ENCODE assay signal across 37 mouse cellular contexts in genomic region chr11:61692996-61693395, GRCm38 (mm10). TPM values are rescaled to one million over a fixed set of nuclear protein-coding genes. Genes with fewer than 3 reads are reported as not detected.
DNase-seq lines count a peak whose midpoint lies in the region; ATAC-seq and TF ChIP-seq lines count a peak whose summit lies in the region.
"Had no signal": no experiment of that assay in that cellular context is flagged by ENCODE, and none has a peak within 500 bp of the region (broad histone marks: within the 10 kb centered on the region; RNA-seq: fewer than 3 reads in every experiment).

No protein-coding gene starts in this region.

- H3K27ac ChIP-seq in hindbrain, postnatal 0 days = no peak overlapping the region
- H3K27ac ChIP-seq in hindbrain, embryonic 13.5 days = no peak overlapping the region
- H3K27ac ChIP-seq: embryonic facial prominence, embryonic 12.5 days; gastrocnemius, adult 2 months; heart, embryonic 13.5 days; hindbrain, embryonic 10.5 days; intestine, embryonic 15.5 days; left cerebral cortex, adult 2 months; liver, embryonic 13.5 days; macrophage; midbrain, embryonic 13.5 days; stomach, embryonic 15.5 days had no signal

- no peaks in the 10 kb centered on the region for H3K9me3 ChIP-seq in hindbrain, postnatal 0 days (ENCODE audit: low read length)
- H3K9me3 ChIP-seq in hindbrain, embryonic 13.5 days = no peaks in the 10 kb centered on the region
- H3K9me3 ChIP-seq: embryonic facial prominence, embryonic 12.5 days; heart, embryonic 13.5 days; hindbrain, embryonic 10.5 days; intestine, embryonic 15.5 days; liver, embryonic 13.5 days; midbrain, embryonic 13.5 days; stomach, embryonic 15.5 days had no signal

- peak; percentile 8 for DNase-seq in hindbrain, postnatal 0 days (ENCODE audit: low spot score)
- peak; percentile 75 for DNase-seq in cerebellum, adult 11 months
- DNase-seq in cerebellum, adult 9-10 months = peak; percentile 82
- peak; percentile 70 to 72 for DNase-seq in cerebellum, postnatal 36 days
- DNase-seq in liver = no peak
- DNase-seq: adrenal gland, adult 8-10 months; embryo, embryonic 11 days; gastrocnemius, adult 2 months; gastrocnemius, postnatal 36 days; heart, postnatal 14 days; kidney, postnatal 14 days; layer of hippocampus, adult 9-11 months; liver, embryonic 13.5 days; lung, adult 18-20 months; retina, postnatal 1 day; right cerebral cortex, postnatal 14 days had no signal

- H3K9ac ChIP-seq in hindbrain, postnatal 0 days (replicated peaks; ENCODE audit: low read length) = no peak overlapping the region
- no peak overlapping the region for H3K9ac ChIP-seq in hindbrain, embryonic 13.5 days
- H3K9ac ChIP-seq: embryonic facial prominence, embryonic 12.5 days; heart, embryonic 13.5 days; intestine, embryonic 15.5 days; liver, embryonic 13.5 days; midbrain, embryonic 13.5 days; stomach, embryonic 15.5 days had no signal

- 71% methylated on average over 5 of the region's 5 CpGs for WGBS in hindbrain, postnatal 0 days
- 93% methylated on average over 5 of the region's 5 CpGs for whole genome bisulfite sequencing in hindbrain, embryonic 13.5 days

- H3K4me3 ChIP-seq in hindbrain, postnatal 0 days (ENCODE audit: low read length) = no peak overlapping the region
- H3K4me3 ChIP-seq in hindbrain, embryonic 13.5 days = no peak overlapping the region
- H3K4me3 ChIP-seq: embryonic facial prominence, embryonic 12.5 days; gastrocnemius, adult 2 months; heart, embryonic 13.5 days; hindbrain, embryonic 10.5 days; intestine, embryonic 15.5 days; left cerebral cortex, adult 2 months; liver, embryonic 13.5 days; midbrain, embryonic 13.5 days; stomach, embryonic 15.5 days had no signal

- TF ChIP-seq CTCF in hindbrain, postnatal 0 days (IDR thresholded peaks at IDR 0.05; ENCODE audit: low read depth) = no peak

- H3K27me3 ChIP-seq in hindbrain, postnatal 0 days (ENCODE audit: insufficient read depth, low read length) = no peaks in the 10 kb centered on the region
- H3K27me3 ChIP-seq in hindbrain, embryonic 13.5 days = 0 out of 2 replicates have a peak, but pooled peaks cover 8% of the 10 kb centered on the region
- H3K27me3 ChIP-seq: CH12.LX; embryonic facial prominence, embryonic 12.5 days; heart, embryonic 13.5 days; intestine, embryonic 15.5 days; midbrain, embryonic 13.5 days; stomach, embryonic 15.5 days had no signal

- no peaks in the 10 kb centered on the region for H3K4me1 ChIP-seq in hindbrain, postnatal 0 days (ENCODE audit: insufficient read depth, low read length)
- H3K4me1 ChIP-seq in hindbrain, embryonic 13.5 days (replicated peaks) = no peaks in the 10 kb centered on the region
- H3K4me1 ChIP-seq: embryonic facial prominence, embryonic 12.5 days; hindbrain, embryonic 10.5 days; intestine, embryonic 15.5 days; midbrain, embryonic 13.5 days; stomach, embryonic 15.5 days had no signal

- ATAC-seq in hindbrain, postnatal 0 days = 0 out of 2 replicates have a peak, but pooled peaks have one; percentile 38
- no peak for ATAC-seq in hindbrain, embryonic 13.5 days (ENCODE audit: low FRiP score)
- ATAC-seq in granulocyte monocyte progenitor cell, adult 5-6 weeks (replicated peaks; ENCODE audit: poor library complexity, severe bottlenecking) = no peak
- ATAC-seq: activated CD4-positive, CD25-positive, alpha-beta regulatory T cell, adult 4 months; forebrain, embryonic 16.5 days; hindbrain, embryonic 16.5 days; intestine, embryonic 15.5 days; lung, postnatal 0 days; midbrain, embryonic 13.5 days had no signal

- no peak overlapping the region for H3K4me2 ChIP-seq in hindbrain, postnatal 0 days (ENCODE audit: low read depth, low read length)
- H3K4me2 ChIP-seq in hindbrain, embryonic 13.5 days = no peak overlapping the region
- H3K4me2 ChIP-seq: embryonic facial prominence, embryonic 12.5 days; heart, embryonic 13.5 days; intestine, embryonic 15.5 days; liver, embryonic 13.5 days; midbrain, embryonic 13.5 days; stomach, embryonic 15.5 days had no signal

- H3K36me3 ChIP-seq in hindbrain, postnatal 0 days (ENCODE audit: insufficient read depth, low read length) = no peaks in the 10 kb centered on the region
- no peaks in the 10 kb centered on the region for H3K36me3 ChIP-seq in hindbrain, embryonic 13.5 days
- H3K36me3 ChIP-seq: embryonic facial prominence, embryonic 12.5 days; heart, embryonic 13.5 days; hindbrain, embryonic 10.5 days; intestine, embryonic 15.5 days; midbrain, embryonic 13.5 days; stomach, embryonic 15.5 days had no signal

RNA-seq across cellular contexts. Expression of gene Fam83g, which starts 9.1 kb away (rescaled TPM):
- total RNA-seq in hindbrain, postnatal 0 days (2014; rRNA removed) = 0.11 and 0.21 TPM in 2 replicates
- 0.10 TPM in 2 replicates for polyA plus RNA-seq in hindbrain, postnatal 0 days (2015; fragmentation: Nextera tagmentation; extraction: Ambion mirVana)
- 0.13 and 0.19 TPM in 2 replicates for polyA plus RNA-seq in hindbrain, embryonic 13.5 days (2015; fragmentation: Nextera tagmentation; extraction: Ambion mirVana)
- total RNA-seq in granulocyte monocyte progenitor cell, adult 5-6 weeks (2014; fragmentation: Nextera tagmentation) = not detected in 2 replicates
- not detected in 2 replicates for total RNA-seq in granulocyte monocyte progenitor cell, adult 5-6 weeks (2017)
- total RNA-seq: left cerebral cortex, postnatal 25 days; megakaryocyte-erythroid progenitor cell, adult 5-6 weeks had no signal
- polyA plus RNA-seq: C2C12, macrophage had no signal

RNA-seq across cellular contexts. Expression of gene Slc5a10, which starts 27.6 kb away (rescaled TPM):
- 0.21 TPM in 1 of 2 replicates, not detected in the other for total RNA-seq in hindbrain, postnatal 0 days (2014; rRNA removed)
- polyA plus RNA-seq in hindbrain, postnatal 0 days (2015; fragmentation: Nextera tagmentation; extraction: Ambion mirVana) = 0.19 and 0.20 TPM in 2 replicates
- polyA plus RNA-seq in hindbrain, embryonic 13.5 days (2015; fragmentation: Nextera tagmentation; extraction: Ambion mirVana) = not detected in 2 replicates
- not detected in 2 replicates for total RNA-seq in granulocyte monocyte progenitor cell, adult 5-6 weeks (2014; fragmentation: Nextera tagmentation)
- not detected in 2 replicates for total RNA-seq in granulocyte monocyte progenitor cell, adult 5-6 weeks (2017)
- total RNA-seq: gastrocnemius, adult 2 months; gastrocnemius, postnatal 36 days; heart, adult 8-10 months; heart, postnatal 14 days; left cerebral cortex, adult 2 months; megakaryocyte-erythroid progenitor cell, adult 5-6 weeks had no signal
- polyA plus RNA-seq: activated CD4-positive, CD25-positive, alpha-beta regulatory T cell, adult 4 months; C2C12; forebrain, embryonic 16.5 days; hindbrain, embryonic 10.5 days; hindbrain, embryonic 16.5 days; liver, embryonic 13.5 days; macrophage; neural tube, embryonic 14.5 days; small intestine, adult 2 months; stomach, embryonic 15.5 days had no signal

RNA-seq across cellular contexts. Expression of gene Grap, which starts 39.9 kb away (rescaled TPM):
- 7.4 and 11.9 TPM in 2 replicates for total RNA-seq in hindbrain, postnatal 0 days (2014; rRNA removed)
- 7.7 and 8.1 TPM in 2 replicates for polyA plus RNA-seq in hindbrain, postnatal 0 days (2015; fragmentation: Nextera tagmentation; extraction: Ambion mirVana)
- polyA plus RNA-seq in hindbrain, embryonic 13.5 days (2015; fragmentation: Nextera tagmentation; extraction: Ambion mirVana) = 10.2 and 11.0 TPM in 2 replicates
- total RNA-seq in granulocyte monocyte progenitor cell, adult 5-6 weeks (2014; fragmentation: Nextera tagmentation) = 2.0 TPM in 1 of 2 replicates, not detected in the other
- 0.30 and 0.31 TPM in 2 replicates for total RNA-seq in granulocyte monocyte progenitor cell, adult 5-6 weeks (2017)
